Mouse (Mus musculus) E14TG2a.4 (cell line): ENCODE data around the gene Dapk1.

Experiments used
- H3K27me3 ChIP-seq: 2 replicates; pipeline ENCODE4 v1.6.1; 2014; ENCODE audit warnings: low read length, control low read depth; ENCODE audit not compliant: insufficient read depth
- H3K36me3 ChIP-seq: 2 replicates; pipeline ENCODE4 v1.6.1; 2014; ENCODE audit warnings: low read length, control low read depth; ENCODE audit not compliant: insufficient read depth
- H3K4me1 ChIP-seq: replicated peaks from 2 replicates; pipeline ENCODE4 v1.6.1; 2014; ENCODE audit warnings: low read depth, low read length, control low read depth
- H3K4me3 ChIP-seq: replicated peaks from 2 replicates; pipeline ENCODE4 v1.5.1; 2014; ENCODE audit warnings: mild to moderate bottlenecking, low read length
- H3K9me3 ChIP-seq: 2 replicates; pipeline ENCODE4 v1.6.1; 2014; ENCODE audit warnings: low read length, control low read depth
- CTCF ChIP-seq: conservative IDR thresholded peaks from 2 replicates; pipeline ENCODE4 v1.5.1; 2014; ENCODE audit warnings: low read length
- NANOG ChIP-seq: IDR thresholded peaks from 2 replicates; pipeline ENCODE4 v1.6.1; 2014; ENCODE audit warnings: borderline replicate concordance, low read length, mixed read lengths
- POU5F1 ChIP-seq: IDR thresholded peaks from 2 replicates; pipeline ENCODE4 v1.6.1; 2014; ENCODE audit warnings: low read length, borderline replicate concordance

Dapk1 gene

DNA sequence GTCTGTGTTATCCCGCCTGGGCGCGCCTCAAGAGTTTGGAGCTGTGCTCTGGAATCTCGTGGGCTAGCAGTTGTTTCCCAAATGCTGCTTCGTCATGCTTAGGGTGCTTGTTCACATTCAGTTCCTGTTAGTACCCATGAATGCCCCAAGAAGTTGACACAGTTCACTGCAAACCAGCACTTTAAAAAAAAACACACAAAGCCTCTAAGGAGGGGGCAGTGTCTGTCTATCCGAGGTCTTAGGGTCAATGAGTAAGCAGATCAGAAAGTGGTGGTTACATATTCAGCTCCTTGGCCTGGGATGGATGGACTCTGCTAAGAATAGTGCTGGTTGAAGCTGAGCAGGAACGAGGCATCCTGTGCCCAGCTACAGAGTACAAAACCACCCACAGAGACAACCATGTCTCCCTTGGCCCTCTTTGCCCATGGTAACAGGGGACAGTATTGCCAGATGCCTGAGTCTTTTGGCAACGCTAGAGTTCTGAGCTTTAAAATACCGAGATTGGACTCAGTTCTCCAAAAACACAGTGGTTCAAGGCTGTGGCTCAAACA is 59.0 kb downstream of the Dapk1 start:
- Histone ChIP-seq H3K4me3 (no peak overlapping the region), H3K36me3 (no peaks in the 10 kb centered on the region), H3K27me3 (no peaks in the 10 kb centered on the region), H3K4me1 (no peaks in the 10 kb centered on the region), H3K9me3 (no peaks in the 10 kb centered on the region)
- no peak for TF ChIP-seq NANOG
- no peak for TF ChIP-seq CTCF
- TF ChIP-seq POU5F1, result no peak

DNA sequence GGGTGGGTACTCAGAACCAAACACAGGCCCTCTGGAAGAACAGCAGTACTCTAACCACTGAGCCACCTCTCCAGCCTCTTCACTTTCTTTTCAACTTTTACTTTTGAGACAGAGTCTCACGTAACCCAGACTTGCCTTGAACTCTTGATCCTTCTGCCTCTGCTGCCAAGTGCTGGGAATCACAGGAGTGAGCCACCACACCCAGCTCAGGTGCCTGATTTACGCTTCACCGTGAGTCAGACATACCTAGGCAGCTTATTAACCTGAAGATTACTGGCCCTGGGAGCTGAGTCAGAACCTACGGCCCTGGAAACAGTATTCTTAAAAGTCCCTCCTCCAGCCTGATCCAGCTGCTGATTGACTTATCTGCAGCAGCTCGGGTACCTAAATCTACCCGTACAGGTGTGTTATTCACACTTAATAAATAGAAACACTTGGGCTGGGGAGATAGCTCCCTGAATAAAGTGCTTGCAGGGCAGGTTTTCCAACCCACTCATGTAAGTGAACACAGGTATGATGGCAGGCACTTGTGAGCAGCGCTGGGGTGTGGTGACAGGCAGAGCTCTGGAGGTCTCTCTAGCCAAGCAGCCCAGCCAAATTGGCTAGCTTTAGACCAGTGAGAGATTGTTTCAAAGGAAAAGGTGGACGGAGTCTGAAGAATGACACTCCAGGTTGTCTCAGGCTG is 60.9 kb downstream of the Dapk1 start:
- H3K9me3 ChIP-seq, result no peaks in the 10 kb centered on the region
- H3K4me1 ChIP-seq, result no peaks in the 10 kb centered on the region
- no peaks in the 10 kb centered on the region for H3K36me3 ChIP-seq
- no peak overlapping the region for H3K4me3 ChIP-seq
- TF ChIP-seq POU5F1 (no peak), CTCF (no peak), NANOG (no peak)
- no peaks in the 10 kb centered on the region for H3K27me3 ChIP-seq

DNA sequence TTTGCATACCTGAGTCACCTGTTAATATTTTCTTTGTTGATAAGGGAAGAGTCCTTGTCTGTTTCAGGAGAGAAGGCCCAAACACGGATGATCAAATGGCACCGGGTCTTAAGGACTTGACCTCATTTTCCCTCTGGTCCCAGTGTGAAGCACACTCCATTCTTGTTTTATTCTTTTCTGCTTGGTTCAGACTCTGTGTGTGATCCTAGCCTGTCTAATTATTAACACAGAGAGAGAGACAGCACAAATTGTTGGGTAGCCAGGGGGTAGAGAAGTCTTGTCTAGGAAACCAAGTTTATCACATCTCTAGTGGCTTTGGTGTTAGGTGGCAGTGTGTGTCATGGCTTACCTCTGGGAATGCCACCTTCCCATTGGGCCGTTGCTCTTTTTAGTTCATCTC is 62.3 kb downstream of the Dapk1 start:
- Histone ChIP-seq H3K27me3 (no peaks in the 10 kb centered on the region), H3K9me3 (no peaks in the 10 kb centered on the region), H3K4me1 (no peaks in the 10 kb centered on the region), H3K36me3 (no peaks in the 10 kb centered on the region), H3K4me3 (no peak overlapping the region)
- TF ChIP-seq CTCF (no peak), NANOG (no peak), POU5F1 (no peak)

DNA sequence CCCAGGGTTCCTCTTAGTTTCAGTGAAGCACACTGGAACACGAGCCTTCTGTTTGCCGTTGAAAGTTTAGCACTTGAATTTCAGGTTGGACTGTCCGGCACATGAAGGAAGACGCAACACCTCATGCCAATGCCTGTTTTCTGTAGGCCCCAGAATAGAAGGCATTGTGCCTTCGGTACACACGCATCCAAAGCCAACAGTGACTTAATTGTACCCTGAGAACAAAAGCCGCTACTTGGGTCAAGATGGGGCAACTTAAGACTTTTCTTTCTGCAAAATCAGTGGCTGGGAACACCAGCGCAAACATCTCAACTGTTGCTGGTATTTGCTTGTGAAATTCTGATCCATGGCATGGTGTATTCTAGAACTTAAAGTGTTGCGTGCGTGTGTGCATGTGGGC is 63.1 kb downstream of the Dapk1 start:
- no peak for TF ChIP-seq CTCF
- TF ChIP-seq NANOG, result no peak
- no peak for TF ChIP-seq POU5F1
- Histone ChIP-seq H3K4me3 (no peak overlapping the region), H3K27me3 (no peaks in the 10 kb centered on the region), H3K36me3 (no peaks in the 10 kb centered on the region), H3K4me1 (no peaks in the 10 kb centered on the region), H3K9me3 (no peaks in the 10 kb centered on the region)

DNA sequence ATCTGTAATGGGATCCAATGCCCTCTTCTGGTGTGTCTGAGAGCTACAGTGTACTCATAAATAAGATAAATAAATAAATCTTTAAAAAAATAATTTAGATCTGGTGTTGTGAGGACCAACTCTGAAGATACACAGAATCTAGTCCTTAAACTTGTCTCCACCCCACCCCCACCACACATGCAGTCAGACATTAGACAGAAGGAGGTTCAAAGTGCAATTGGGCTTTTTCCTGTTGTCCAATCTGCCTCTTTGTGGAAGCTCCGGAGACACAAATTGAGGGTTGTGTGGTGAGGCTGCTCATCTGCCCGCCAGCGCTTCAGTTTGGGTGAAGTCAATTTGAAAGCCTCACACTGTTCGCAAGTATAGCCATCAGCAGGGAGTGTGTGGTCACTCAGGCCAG is 63.7 kb downstream of the Dapk1 start:
- Histone ChIP-seq H3K9me3 (no peaks in the 10 kb centered on the region), H3K36me3 (no peaks in the 10 kb centered on the region), H3K4me3 (no peak overlapping the region), H3K27me3 (no peaks in the 10 kb centered on the region), H3K4me1 (no peaks in the 10 kb centered on the region)
- TF ChIP-seq NANOG (no peak), POU5F1 (no peak), CTCF (no peak)

DNA sequence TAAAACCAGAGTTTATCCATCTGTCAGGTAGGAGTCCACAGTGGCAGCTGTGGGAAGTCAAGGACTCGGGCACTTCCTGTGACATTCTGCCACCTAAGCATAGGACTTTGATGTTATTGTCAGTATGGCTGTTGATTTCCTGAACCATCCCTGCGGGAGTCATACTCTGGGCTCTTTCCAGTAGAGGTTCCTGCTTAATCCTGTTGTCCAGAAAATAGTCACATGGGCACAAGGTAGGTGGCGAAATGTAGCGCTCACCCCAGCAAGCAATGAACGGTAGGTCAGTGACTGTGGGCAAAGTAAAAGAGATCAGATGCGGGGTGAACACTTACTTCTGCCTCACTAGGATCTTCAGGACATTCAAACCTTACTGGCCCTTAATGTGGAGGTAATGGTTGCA is 66.3 kb downstream of the Dapk1 start:
- Histone ChIP-seq H3K36me3 (no peaks in the 10 kb centered on the region), H3K27me3 (no peaks in the 10 kb centered on the region), H3K4me3 (no peak overlapping the region), H3K9me3 (no peaks in the 10 kb centered on the region), H3K4me1 (no peaks in the 10 kb centered on the region)
- no peak for TF ChIP-seq CTCF
- no peak for TF ChIP-seq POU5F1
- no peak for TF ChIP-seq NANOG

DNA sequence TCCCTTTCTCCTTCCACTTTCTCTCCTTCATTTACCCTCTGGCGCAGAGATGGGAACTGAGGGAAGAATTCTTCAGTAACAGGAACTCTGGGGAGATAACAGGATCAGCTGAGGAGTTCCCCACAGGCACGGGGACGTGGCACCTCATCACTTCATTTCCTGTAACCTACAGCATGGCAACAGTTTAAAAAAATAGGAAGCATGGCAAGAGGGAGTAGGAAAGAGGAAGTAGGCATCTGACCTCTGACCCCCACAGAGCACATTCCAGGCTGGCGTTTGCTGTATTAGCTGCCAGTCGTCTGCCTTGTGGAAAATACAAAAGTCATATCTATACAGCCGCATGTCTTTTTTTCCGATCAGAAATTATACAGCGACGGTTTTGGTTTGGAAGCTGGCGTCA is 68.9 kb downstream of the Dapk1 start:
- TF ChIP-seq NANOG (no peak), POU5F1 (no peak), CTCF (no peak)

DNA sequence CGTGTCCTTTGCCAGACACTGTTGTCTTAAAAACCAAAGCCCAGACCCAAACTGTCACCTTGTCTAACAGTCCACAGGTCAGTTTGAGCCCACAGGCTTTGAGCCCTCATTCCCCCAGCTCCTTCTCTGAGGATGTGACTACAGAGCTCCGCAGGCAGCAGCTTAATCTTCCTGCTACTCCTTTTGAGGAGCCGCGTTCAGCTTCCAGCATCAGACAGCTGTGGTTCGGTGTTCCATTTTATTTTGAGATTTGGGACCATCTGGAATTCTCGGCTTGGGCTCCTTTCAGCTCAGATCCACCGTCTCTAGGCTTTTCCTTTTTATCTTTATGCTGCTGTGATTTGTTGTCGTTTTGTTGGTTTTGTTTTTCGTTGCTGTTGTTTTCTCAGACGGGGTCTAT is 69.5 kb downstream of the Dapk1 start:
- no peaks in the 10 kb centered on the region for H3K36me3 ChIP-seq
- H3K27me3 ChIP-seq, result no peaks in the 10 kb centered on the region; the same call in 1 of the 2 replicates
- TF ChIP-seq POU5F1 (no peak), NANOG (no peak), CTCF (no peak)

More for the DNA sequence above, 68.9 kb downstream of the Dapk1 start:
- Histone ChIP-seq H3K4me3 (no peak overlapping the region), H3K4me1 (no peaks in the 10 kb centered on the region), H3K36me3 (no peaks in the 10 kb centered on the region), H3K9me3 (no peaks in the 10 kb centered on the region), H3K27me3 (no peaks in the 10 kb centered on the region)

DNA sequence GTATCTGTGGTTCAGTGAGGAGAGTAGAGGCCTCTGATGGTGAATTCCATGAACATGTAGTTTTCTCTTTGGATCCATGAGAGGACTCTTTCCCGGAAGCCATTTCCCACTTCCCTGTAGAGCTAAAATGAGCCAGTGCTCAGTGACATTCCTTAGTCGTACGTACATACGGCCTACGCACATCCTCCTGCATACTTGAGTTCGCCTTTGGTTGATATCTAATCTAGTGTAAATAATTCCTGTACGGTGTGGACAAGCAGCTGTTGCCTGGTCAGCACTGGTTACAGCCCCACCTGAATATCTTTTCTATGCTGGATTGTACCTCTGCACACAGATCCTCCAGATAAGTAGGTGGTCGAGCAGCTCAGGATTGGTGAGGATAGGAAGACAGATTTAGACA is 70.5 kb downstream of the Dapk1 start:
- Histone ChIP-seq H3K4me1 (no peaks in the 10 kb centered on the region), H3K9me3 (no peaks in the 10 kb centered on the region), H3K4me3 (no peak overlapping the region), H3K27me3 (no peaks in the 10 kb centered on the region; the same call in 1 of the 2 replicates), H3K36me3 (no peaks in the 10 kb centered on the region)
- TF ChIP-seq CTCF (no peak), POU5F1 (no peak), NANOG (no peak)

More for the DNA sequence above, 69.5 kb downstream of the Dapk1 start:
- Histone ChIP-seq H3K4me1 (no peaks in the 10 kb centered on the region), H3K4me3 (no peak overlapping the region), H3K9me3 (no peaks in the 10 kb centered on the region)
